Mouse (Mus musculus): ENCODE results near the gene Dgkh. TPM values are rescaled to one million over a fixed set of nuclear protein-coding genes. Genes with fewer than 3 reads are reported as not detected.

The Dgkh gene
- polyA plus RNA-seq, 1 experiment from 2014 or later, result 3.1 TPM

DNA sequence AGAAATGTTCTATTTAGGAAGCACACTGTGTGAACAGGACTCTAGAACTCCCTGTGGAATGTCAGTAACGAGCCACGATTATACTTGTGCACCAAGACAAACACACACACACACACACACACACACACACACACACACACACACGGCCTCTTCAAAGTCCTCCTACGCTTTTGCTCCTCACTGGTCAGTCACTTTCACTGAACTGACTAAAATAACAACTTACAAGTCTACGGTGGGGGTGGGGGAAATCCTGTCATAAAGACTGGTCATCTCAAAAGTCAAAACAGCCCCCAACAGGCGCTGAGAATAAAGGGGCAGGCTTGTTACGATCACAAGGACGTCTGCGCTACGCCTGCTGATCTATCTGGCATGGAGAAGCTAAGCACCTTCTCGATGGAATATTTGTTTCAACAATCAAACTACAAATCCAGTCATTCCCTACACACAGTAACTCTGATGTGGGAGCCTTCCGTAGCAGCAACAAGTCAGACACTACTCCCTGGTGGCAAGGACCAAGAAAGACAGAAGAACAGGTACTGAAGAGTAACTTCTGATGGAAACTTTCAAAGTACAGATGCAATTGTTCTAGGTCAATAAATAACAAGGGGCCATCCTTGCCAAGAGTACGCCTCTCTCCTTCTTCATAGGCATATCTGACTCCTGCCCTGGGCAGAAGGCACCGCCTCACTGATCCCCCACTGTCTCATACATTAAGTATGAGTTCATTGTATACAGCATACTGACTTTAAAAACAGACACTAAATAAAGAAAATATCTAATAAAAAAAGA is 96.8 kb downstream of the Dgkh start:
- Histone ChIP-seq H3K4me3 (no peak overlapping the region), H3K4me1 (no peaks in the 10 kb centered on the region), H3K4me2 (no peak overlapping the region), H3K36me3 (replicated peaks) (no peaks in the 10 kb centered on the region), H3K27me3 (replicated peaks) (no peaks in the 10 kb centered on the region), H3K27ac (no peak overlapping the region), H3K9ac (no peak overlapping the region), H3K9me3 (no peaks in the 10 kb centered on the region)
- ATAC-seq (replicated peaks), result no peak
- 83% methylated on average over 14 of the region's 14 CpGs for WGBS

DNA sequence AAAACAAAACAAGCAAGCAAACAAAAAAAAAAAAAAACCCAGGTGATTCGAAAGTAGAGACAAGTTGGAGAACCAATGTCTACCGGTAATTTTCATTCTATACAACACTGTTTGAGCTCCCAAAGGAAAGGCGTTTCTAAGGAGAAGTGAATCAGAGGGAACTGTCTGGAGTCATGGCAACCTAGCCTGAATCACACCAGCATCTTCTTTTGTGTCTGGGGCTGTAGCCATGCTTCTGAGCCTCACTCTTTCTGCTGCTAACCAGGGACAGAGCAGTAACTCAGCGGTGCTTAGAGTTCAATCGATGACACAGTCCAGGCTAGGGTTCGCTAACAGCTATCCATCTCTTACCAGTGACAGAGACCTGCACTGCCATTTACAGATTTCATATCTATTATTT is 99.8 kb downstream of the Dgkh start:
- Histone ChIP-seq H3K9me3 (no peaks in the 10 kb centered on the region), H3K9ac (no peak overlapping the region), H3K36me3 (replicated peaks) (no peaks in the 10 kb centered on the region), H3K27me3 (replicated peaks) (no peaks in the 10 kb centered on the region), H3K4me3 (no peak overlapping the region), H3K27ac (no peak overlapping the region), H3K4me1 (no peaks in the 10 kb centered on the region), H3K4me2 (no peak overlapping the region)
- ATAC-seq (replicated peaks), result no peak
- 65% methylated on average over 6 of the region's 6 CpGs for WGBS

DNA sequence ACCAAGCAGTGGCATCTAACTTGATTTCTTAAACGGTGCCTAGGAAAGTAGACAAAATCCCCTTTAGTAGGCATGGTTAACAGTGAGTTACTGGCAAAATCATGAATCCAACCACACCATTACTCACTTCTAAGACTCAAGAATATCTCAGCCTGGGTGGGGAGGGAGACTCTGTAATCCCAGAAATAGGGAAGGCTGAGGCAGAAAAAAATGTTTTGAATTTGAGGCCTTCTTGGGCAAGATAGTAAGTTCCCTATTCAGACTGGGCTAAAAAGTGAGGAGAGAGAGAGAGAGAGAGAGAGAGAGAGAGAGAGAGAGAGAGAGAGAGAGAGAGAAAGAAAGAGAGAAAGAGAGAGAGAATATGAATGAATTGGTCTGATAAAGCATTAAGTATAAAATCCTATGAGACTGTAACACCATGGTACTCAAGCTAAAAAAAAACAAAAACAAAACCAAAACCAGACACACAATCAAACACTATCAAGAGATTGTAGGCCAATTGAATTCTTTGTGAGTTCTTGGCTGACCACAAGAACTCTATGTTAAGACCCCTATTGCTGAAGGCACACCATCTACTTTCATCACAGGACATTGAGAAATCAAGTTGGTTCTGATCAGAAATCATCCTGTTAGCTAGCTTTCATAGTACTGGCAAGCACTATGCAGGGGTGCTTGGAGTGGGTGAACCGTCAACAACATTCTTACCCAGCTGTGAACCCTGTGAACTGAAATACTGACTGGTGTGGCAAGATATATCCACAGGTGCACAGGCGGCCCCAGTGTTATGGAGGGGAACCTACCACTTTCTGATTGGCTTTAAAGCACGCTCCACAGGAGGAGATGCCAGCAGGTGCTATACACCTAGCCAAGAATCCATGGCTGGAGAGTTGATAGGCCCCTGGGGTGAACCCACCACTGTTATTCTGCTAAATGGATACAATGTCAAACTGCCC is 101.4 kb downstream of the Dgkh start:
- H3K36me3 ChIP-seq (replicated peaks), result no peaks in the 10 kb centered on the region
- no peaks in the 10 kb centered on the region for H3K4me1 ChIP-seq
- WGBS, result 91% methylated on average over 4 of the region's 4 CpGs
- H3K9ac ChIP-seq, result no peak overlapping the region
- no peak for ATAC-seq (replicated peaks)
- H3K27ac ChIP-seq, result no peak overlapping the region
- H3K4me2 ChIP-seq, result no peak overlapping the region
- H3K9me3 ChIP-seq, result no peaks in the 10 kb centered on the region
- H3K4me3 ChIP-seq, result no peak overlapping the region
- no peaks in the 10 kb centered on the region for H3K27me3 ChIP-seq (replicated peaks)

DNA sequence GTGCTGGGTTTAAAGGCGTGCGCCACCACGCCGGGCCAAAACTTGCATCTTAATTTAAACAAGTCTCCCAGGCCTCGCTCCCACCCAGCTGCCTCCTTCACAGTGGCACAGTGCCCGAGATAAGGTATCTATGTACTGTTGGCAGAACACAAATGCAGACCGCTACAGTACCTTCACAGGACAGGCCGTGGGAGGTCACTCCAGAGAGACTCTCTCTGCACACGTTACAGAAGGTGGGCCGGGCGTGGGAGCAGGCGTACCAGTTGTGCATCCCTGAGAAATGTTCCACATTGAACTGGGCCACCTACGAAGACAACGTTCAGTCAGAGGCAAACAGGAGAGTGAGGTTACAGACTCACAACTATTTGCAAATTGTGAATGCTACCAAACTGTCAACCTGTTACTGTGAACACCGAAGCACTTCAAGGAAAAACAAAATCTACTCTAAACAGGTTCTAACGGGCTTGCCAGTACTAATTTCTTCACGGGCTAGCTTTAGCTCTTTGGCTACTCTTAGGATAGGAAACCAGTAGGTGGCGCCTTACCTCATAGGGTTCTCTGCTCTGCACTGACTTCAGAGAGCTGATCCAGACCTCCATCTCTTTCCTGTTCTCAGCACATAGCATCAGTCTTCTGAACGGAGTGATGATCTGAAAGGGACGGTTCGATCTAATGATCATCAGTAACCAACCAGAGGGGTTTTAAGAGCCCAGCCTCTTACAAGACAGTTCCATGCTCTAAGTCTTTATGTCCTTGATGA is 104.9 kb downstream of the Dgkh start:
- H3K36me3 ChIP-seq (replicated peaks), result no peaks in the 10 kb centered on the region
- no peak overlapping the region for H3K4me2 ChIP-seq
- no peak overlapping the region for H3K4me3 ChIP-seq
- H3K27me3 ChIP-seq (replicated peaks), result no peaks in the 10 kb centered on the region
- WGBS, result 88% methylated on average over 21 of the region's 21 CpGs
- H3K27ac ChIP-seq, result no peak overlapping the region
- no peaks in the 10 kb centered on the region for H3K4me1 ChIP-seq
- H3K9me3 ChIP-seq, result no peaks in the 10 kb centered on the region
- no peak for ATAC-seq (replicated peaks)
- H3K9ac ChIP-seq, result no peak overlapping the region

DNA sequence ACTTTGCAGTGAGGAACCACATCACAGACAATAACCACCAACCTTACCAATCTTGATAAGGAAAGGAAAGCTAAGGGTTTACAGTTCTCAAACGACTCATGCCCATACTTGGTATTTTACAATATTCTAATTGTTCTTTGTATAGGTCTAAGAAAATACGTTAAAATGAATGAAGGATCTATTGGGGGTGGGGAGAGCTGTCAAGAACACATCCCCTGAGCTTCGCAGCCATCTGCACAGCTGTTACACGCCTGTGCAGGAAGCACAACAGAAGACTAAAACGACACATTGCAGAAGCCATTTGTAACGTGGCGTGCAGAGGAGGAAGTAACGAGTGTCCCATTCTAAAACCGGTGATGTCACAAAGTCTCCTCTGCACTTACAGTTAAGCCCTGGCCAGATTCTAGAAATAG is 113.7 kb downstream of the Dgkh start:
- ATAC-seq (replicated peaks), result no peak
- H3K9me3 ChIP-seq, result no peaks in the 10 kb centered on the region
- H3K36me3 ChIP-seq (replicated peaks), result no peaks in the 10 kb centered on the region
- no peak overlapping the region for H3K4me3 ChIP-seq
- H3K4me1 ChIP-seq, result peaks cover 3% of the 10 kb centered on the region; the same call in 1 of the 2 replicates
- H3K27ac ChIP-seq, result no peak overlapping the region
- H3K9ac ChIP-seq, result no peak overlapping the region
- 64% methylated on average over 9 of the region's 9 CpGs for WGBS
- H3K27me3 ChIP-seq (replicated peaks), result no peaks in the 10 kb centered on the region
- H3K4me2 ChIP-seq, result no peak overlapping the region

DNA sequence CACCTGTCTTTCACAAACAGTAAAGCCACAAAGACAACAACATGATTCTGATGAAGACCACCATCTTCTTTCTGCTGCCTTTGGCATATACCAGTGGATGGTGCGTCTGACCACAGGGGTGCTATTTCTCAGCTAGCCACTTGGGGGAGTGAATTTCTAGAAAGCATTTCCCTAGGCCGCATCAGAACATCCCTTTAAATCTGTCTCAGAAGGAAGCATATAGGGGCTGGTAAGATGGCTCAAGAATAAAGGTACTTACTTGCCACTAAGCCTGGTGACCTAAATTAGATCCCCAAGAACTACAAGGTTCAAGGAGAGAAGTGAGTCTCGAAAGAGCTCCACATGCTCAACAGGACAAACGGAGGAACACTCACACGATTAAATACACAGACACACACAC is 119.0 kb downstream of the Dgkh start:
- ATAC-seq (replicated peaks), result no peak
- Histone ChIP-seq H3K4me3 (no peak overlapping the region), H3K4me2 (no peak overlapping the region), H3K36me3 (replicated peaks) (no peaks in the 10 kb centered on the region), H3K4me1 (peaks cover 5% of the 10 kb centered on the region), H3K27ac (no peak overlapping the region), H3K27me3 (replicated peaks) (no peaks in the 10 kb centered on the region), H3K9me3 (no peaks in the 10 kb centered on the region), H3K9ac (no peak overlapping the region)
- WGBS, result 73% methylated on average over 5 of the region's 5 CpGs

DNA sequence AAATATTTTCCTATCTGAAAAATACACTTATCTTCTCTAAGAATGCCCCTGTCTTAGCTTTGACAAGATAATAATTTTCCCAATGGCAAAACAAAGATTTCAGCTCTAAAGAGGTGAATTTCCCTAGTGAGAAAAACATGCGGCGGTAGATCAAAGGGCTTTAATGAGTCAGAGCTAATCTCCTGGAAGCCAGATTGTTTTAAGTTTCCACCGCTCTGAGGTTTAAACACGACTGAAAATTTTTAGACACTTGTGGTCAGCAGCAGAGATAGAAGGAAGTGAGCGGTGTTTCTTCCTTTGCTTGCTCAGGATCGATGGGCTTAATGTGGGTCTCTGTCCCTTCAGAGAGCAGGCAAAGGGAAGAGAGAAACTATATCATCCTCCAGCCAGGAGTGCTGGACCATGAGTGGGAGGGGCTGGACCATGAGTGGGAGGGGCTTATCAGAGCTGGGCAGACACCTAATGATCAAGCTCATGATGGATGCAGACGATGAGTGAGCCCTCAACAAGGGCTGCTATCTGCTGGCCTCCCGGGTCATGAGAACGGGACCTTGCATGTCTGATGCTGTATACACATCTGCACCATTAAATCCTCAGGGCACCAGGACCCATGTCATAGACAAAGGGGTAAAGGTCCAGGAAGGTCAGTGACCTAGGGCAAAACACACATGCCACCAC is 120.3 kb downstream of the Dgkh start:
- Histone ChIP-seq H3K4me3 (no peak overlapping the region), H3K9ac (no peak overlapping the region), H3K4me2 (no peak overlapping the region), H3K36me3 (replicated peaks) (no peaks in the 10 kb centered on the region), H3K4me1 (peaks cover 5% of the 10 kb centered on the region), H3K27ac (no peak overlapping the region), H3K9me3 (no peaks in the 10 kb centered on the region), H3K27me3 (replicated peaks) (no peaks in the 10 kb centered on the region)
- 0 out of 2 replicates have a peak, but pooled peaks have one; percentile 30 for ATAC-seq (replicated peaks)
- WGBS, result 57% methylated on average over 9 of the region's 9 CpGs

DNA sequence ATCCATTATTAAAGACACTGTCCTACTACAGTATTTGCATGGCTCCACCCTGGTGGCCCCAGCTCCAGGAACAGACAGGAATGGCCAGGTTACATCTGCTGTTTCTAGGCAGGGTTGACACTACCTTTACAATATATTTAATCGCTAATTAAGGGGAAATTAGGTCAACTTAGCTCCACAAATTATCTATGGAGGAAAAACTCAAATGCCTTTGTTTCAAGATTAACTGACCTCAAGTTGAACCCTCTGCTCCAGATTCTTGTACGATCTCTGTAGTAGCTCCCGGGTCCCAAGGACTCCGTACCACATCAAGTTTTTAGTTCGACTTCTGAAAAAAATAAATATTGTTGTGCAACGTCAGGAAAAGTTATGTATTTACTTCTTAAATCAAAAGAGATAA is 137.7 kb downstream of the Dgkh start:
- no peak overlapping the region for H3K27ac ChIP-seq
- H3K9ac ChIP-seq, result no peak overlapping the region
- no peaks in the 10 kb centered on the region for H3K9me3 ChIP-seq
- H3K4me2 ChIP-seq, result no peak overlapping the region
- 0 out of 2 replicates have a peak, but pooled peaks cover 8% of the 10 kb centered on the region for H3K36me3 ChIP-seq (replicated peaks)
- 89% methylated on average over 6 of the region's 6 CpGs for WGBS
- H3K4me3 ChIP-seq, result no peak overlapping the region
- H3K4me1 ChIP-seq, result no peaks in the 10 kb centered on the region
- H3K27me3 ChIP-seq (replicated peaks), result no peaks in the 10 kb centered on the region
- ATAC-seq (replicated peaks), result no peak

DNA sequence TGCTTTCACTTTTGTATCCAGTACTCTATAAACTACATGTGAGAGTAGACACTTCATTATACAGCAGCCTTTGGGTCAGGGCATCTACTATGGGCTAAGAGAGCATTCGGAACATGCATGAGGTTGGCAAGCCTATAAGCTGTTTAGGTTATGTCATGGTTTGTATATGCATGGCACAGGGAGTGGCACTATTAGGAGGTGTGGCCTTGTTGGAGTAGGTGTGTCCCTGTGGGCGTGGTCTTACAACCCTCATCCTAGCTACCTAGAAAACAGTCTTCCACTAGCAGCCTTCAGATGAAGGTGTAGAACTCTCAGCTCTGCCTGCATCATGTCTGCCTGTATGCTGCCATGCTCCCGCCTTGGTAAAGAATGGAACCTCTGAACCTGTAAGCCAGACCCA is 139.6 kb downstream of the Dgkh start:
- H3K27me3 ChIP-seq (replicated peaks), result no peaks in the 10 kb centered on the region
- no peaks in the 10 kb centered on the region for H3K9me3 ChIP-seq
- H3K27ac ChIP-seq, result no peak overlapping the region
- no peak overlapping the region for H3K4me3 ChIP-seq
- no peak overlapping the region for H3K4me2 ChIP-seq
- no peak for ATAC-seq (replicated peaks)
- H3K4me1 ChIP-seq, result no peaks in the 10 kb centered on the region
- no peak overlapping the region for H3K9ac ChIP-seq
- 95% methylated on average over 3 of the region's 3 CpGs for WGBS
- 0 out of 2 replicates have a peak, but pooled peaks cover 8% of the 10 kb centered on the region for H3K36me3 ChIP-seq (replicated peaks)

DNA sequence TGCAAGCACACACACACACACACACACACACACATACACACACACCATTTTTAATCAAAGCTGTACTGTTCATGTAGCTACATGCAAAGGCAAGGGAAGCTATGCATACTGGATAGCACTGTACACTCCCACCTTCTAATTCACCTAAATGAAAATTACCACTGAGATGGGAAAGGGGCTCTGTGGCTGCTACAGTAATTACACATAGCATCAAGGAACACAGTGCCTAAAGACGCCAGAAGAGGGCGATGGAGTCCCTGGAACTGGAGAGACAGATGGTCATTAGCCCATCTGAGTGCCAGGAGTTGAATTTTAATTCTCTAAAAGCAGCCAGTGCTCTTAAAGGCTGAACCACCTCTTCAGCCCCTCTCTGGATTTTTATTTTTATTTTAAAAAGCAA is 142.2 kb downstream of the Dgkh start:
- Histone ChIP-seq H3K27ac (no peak overlapping the region), H3K4me1 (no peaks in the 10 kb centered on the region), H3K27me3 (replicated peaks) (no peaks in the 10 kb centered on the region), H3K9ac (no peak overlapping the region), H3K36me3 (replicated peaks) (0 out of 2 replicates have a peak, but pooled peaks cover 11% of the 10 kb centered on the region), H3K4me3 (no peak overlapping the region), H3K9me3 (no peaks in the 10 kb centered on the region), H3K4me2 (no peak overlapping the region)
- ATAC-seq (replicated peaks), result 0 out of 2 replicates have a peak, but pooled peaks have one; percentile 24
- 13% methylated on average over 2 of the region's 2 CpGs for WGBS

DNA sequence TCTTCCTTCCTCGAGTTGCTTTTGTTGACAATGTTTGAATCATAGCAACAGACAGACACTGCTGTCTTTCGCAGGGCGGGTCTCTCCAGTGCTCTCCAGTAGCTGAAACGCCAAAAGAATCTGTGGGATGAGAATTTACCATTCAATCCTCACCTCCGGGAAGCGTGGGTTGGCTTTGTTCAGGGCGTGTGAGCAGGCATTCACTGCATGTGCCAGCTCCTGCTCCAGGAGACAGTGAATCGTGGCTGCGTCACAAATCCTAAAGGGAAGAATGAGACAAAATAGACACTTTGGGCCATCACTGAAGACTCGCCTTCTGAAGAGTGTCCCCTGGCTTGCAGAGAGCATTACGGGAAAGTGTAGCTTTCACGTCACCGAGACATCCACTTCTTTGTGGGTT is 148.4 kb downstream of the Dgkh start:
- Histone ChIP-seq H3K36me3 (replicated peaks) (peaks cover 19% of the 10 kb centered on the region; the same call in 1 of the 2 replicates), H3K27ac (no peak overlapping the region), H3K4me2 (no peak overlapping the region), H3K27me3 (replicated peaks) (no peaks in the 10 kb centered on the region), H3K9ac (no peak overlapping the region), H3K9me3 (no peaks in the 10 kb centered on the region), H3K4me1 (no peaks in the 10 kb centered on the region), H3K4me3 (no peak overlapping the region)
- 88% methylated on average over 13 of the region's 13 CpGs for WGBS
- ATAC-seq (replicated peaks), result no peak

Measured in midbrain, embryonic 15.5 days (tissue).